Mouse (Mus musculus): Measurements from ENCODE around the gene Gm10663. TPM values are rescaled to one million over a fixed set of nuclear protein-coding genes. Genes with fewer than 3 reads are reported as not detected.

The Gm10663 gene
- polyA plus RNA-seq, 1 experiment from 2014 or later = not detected

DNA sequence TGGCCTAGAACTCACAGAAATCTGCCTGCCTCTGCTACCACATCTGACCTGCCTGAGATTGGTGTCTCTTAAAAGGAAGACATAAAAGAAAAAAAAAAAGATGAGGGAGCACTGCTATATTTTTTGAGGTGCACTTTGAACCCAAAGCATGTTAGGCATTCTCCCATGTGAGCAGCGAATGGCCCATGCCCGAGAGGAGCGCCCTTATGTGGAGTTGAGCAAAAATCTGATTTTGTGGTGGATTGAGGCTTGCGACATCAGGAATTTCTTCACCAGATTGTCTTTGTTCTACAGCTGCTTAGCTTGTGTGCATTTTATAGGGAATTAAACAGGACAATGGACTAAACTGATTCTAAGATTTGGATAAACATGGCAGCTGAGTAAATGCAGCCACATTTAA is 27.6 kb upstream of the Gm10663 start:
- no peak overlapping the region for H3K27ac ChIP-seq (ENCODE audit: low read depth, low read length)
- no peak overlapping the region for H3K4me2 ChIP-seq (replicated peaks; ENCODE audit: low read depth, low read length)
- no peaks in the 10 kb centered on the region for H3K36me3 ChIP-seq (ENCODE audit: control insufficient read depth, insufficient read depth, low read length)
- no peak overlapping the region for H3K9ac ChIP-seq (ENCODE audit: low read depth, low read length)
- no peak overlapping the region for H3K4me3 ChIP-seq (ENCODE audit: low read length)
- no peak for ATAC-seq (ENCODE audit: low FRiP score, low TSS enrichment)
- no peaks in the 10 kb centered on the region for H3K27me3 ChIP-seq (ENCODE audit: control insufficient read depth, insufficient read depth, low read length)
- no peaks in the 10 kb centered on the region for H3K4me1 ChIP-seq (ENCODE audit: control insufficient read depth, insufficient read depth, low read length)
- WGBS = 92% methylated on average over 4 of the region's 4 CpGs
- 0 out of 2 replicates have a peak, but pooled peaks cover 2% of the 10 kb centered on the region for H3K9me3 ChIP-seq (ENCODE audit: control insufficient read depth, low read length)

- 85% methylated on average over 4 of the region's 4 CpGs for WGBS
- Histone ChIP-seq H3K4me1 (ENCODE audit: control insufficient read depth, insufficient read depth, low read length) (no peaks in the 10 kb centered on the region), H3K9me3 (ENCODE audit: control insufficient read depth, low read length) (0 out of 2 replicates have a peak, but pooled peaks cover 2% of the 10 kb centered on the region), H3K36me3 (ENCODE audit: control insufficient read depth, insufficient read depth, low read length) (no peaks in the 10 kb centered on the region), H3K27ac (ENCODE audit: low read depth, low read length) (no peak overlapping the region), H3K4me2 (replicated peaks; ENCODE audit: low read depth, low read length) (no peak overlapping the region), H3K9ac (ENCODE audit: low read depth, low read length) (no peak overlapping the region), H3K27me3 (ENCODE audit: control insufficient read depth, insufficient read depth, low read length) (no peaks in the 10 kb centered on the region), H3K4me3 (ENCODE audit: low read length) (no peak overlapping the region)
- no peak for ATAC-seq (ENCODE audit: low FRiP score, low TSS enrichment)
These were observed 27.0 kb upstream of the Gm10663 start for GRCm38 (mm10) chr8:65047801-65048200.

DNA sequence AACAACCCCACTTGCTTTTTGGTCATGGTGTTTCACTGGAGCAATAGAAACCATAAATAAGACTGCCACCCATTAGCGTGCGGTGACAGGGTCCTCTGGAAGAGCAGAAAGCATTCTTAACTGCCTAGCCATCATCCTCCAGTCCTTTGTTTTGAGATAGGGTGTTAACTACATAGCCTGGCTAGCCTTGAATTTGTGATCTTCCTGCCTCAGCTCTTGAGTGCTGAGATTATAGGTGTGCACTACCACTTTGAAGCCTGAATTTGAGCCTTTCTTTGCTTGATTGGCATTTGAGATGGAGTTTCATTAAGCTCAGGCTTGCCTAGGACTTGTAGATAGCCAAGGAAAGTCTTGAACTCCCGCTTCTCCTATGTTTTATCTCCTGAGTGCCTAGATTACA is 21.3 kb upstream of the Gm10663 start:
- no peak for ATAC-seq (ENCODE audit: low FRiP score, low TSS enrichment)
- no peaks in the 10 kb centered on the region for H3K4me1 ChIP-seq (ENCODE audit: control insufficient read depth, insufficient read depth, low read length)
- H3K27me3 ChIP-seq (ENCODE audit: control insufficient read depth, insufficient read depth, low read length) = no peaks in the 10 kb centered on the region
- 0 out of 2 replicates have a peak, but pooled peaks cover 2% of the 10 kb centered on the region for H3K9me3 ChIP-seq (ENCODE audit: control insufficient read depth, low read length)
- no peak overlapping the region for H3K9ac ChIP-seq (ENCODE audit: low read depth, low read length)
- H3K27ac ChIP-seq (ENCODE audit: low read depth, low read length) = no peak overlapping the region
- no peak overlapping the region for H3K4me3 ChIP-seq (ENCODE audit: low read length)
- H3K36me3 ChIP-seq (ENCODE audit: control insufficient read depth, insufficient read depth, low read length) = no peaks in the 10 kb centered on the region
- WGBS = 62% methylated on average over 3 of the region's 3 CpGs
- no peak overlapping the region for H3K4me2 ChIP-seq (replicated peaks; ENCODE audit: low read depth, low read length)

- no peaks in the 10 kb centered on the region for H3K4me1 ChIP-seq (ENCODE audit: control insufficient read depth, insufficient read depth, low read length)
- 0 out of 2 replicates have a peak, but pooled peaks cover 2% of the 10 kb centered on the region for H3K9me3 ChIP-seq (ENCODE audit: control insufficient read depth, low read length)
- 54% methylated on average over 5 of the region's 5 CpGs for WGBS
- H3K9ac ChIP-seq (ENCODE audit: low read depth, low read length) = no peak overlapping the region
- no peak overlapping the region for H3K4me2 ChIP-seq (replicated peaks; ENCODE audit: low read depth, low read length)
- ATAC-seq (ENCODE audit: low FRiP score, low TSS enrichment) = no peak
- H3K4me3 ChIP-seq (ENCODE audit: low read length) = no peak overlapping the region
- H3K27me3 ChIP-seq (ENCODE audit: control insufficient read depth, insufficient read depth, low read length) = no peaks in the 10 kb centered on the region
- no peak overlapping the region for H3K27ac ChIP-seq (ENCODE audit: low read depth, low read length)
- no peaks in the 10 kb centered on the region for H3K36me3 ChIP-seq (ENCODE audit: control insufficient read depth, insufficient read depth, low read length)
These were observed 20.9 kb upstream of the Gm10663 start for GRCm38 (mm10) chr8:65053968-65054367.

- Histone ChIP-seq H3K4me3 (ENCODE audit: low read length) (no peak overlapping the region), H3K36me3 (ENCODE audit: control insufficient read depth, insufficient read depth, low read length) (no peaks in the 10 kb centered on the region), H3K9ac (ENCODE audit: low read depth, low read length) (no peak overlapping the region), H3K27me3 (ENCODE audit: control insufficient read depth, insufficient read depth, low read length) (no peaks in the 10 kb centered on the region), H3K4me1 (ENCODE audit: control insufficient read depth, insufficient read depth, low read length) (no peaks in the 10 kb centered on the region), H3K4me2 (replicated peaks; ENCODE audit: low read depth, low read length) (no peak overlapping the region), H3K9me3 (ENCODE audit: control insufficient read depth, low read length) (no peaks in the 10 kb centered on the region), H3K27ac (ENCODE audit: low read depth, low read length) (no peak overlapping the region)
- 90% methylated on average over 4 of the region's 4 CpGs for WGBS
- ATAC-seq (ENCODE audit: low FRiP score, low TSS enrichment) = no peak
These were observed 18.1 kb upstream of the Gm10663 start for GRCm38 (mm10) chr8:65056722-65057121.

DNA sequence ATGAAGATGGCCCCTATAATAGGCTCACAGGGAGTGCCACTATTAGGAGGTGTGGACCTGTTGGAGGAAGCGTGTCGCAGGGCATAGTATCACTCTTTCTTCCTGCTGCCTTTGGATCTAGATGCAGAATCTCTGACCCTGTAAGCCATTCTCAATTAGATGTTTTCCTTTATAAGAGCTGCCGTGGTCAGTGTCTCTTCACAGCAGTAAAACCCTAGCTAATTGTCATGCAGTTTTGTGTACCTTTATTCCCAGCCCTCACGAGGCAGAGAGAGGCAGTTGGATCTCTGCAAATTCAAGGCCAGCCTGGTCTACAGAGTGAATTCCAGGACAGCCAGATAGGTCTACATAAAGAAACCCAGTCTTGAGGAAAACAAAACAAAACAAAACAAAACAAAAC is 12.6 kb upstream of the Gm10663 start:
- Histone ChIP-seq H3K4me2 (replicated peaks; ENCODE audit: low read depth, low read length) (no peak overlapping the region), H3K27ac (ENCODE audit: low read depth, low read length) (no peak overlapping the region), H3K27me3 (ENCODE audit: control insufficient read depth, insufficient read depth, low read length) (no peaks in the 10 kb centered on the region), H3K4me1 (ENCODE audit: control insufficient read depth, insufficient read depth, low read length) (no peaks in the 10 kb centered on the region), H3K9ac (ENCODE audit: low read depth, low read length) (no peak overlapping the region), H3K36me3 (ENCODE audit: control insufficient read depth, insufficient read depth, low read length) (no peaks in the 10 kb centered on the region), H3K4me3 (ENCODE audit: low read length) (no peak overlapping the region), H3K9me3 (ENCODE audit: control insufficient read depth, low read length) (no peaks in the 10 kb centered on the region)
- WGBS = 76% methylated on average over 4 of the region's 4 CpGs
- no peak for ATAC-seq (ENCODE audit: low FRiP score, low TSS enrichment)

GRCm38 (mm10) chr8:65064071-65064470 is 10.8 kb upstream of the Gm10663 start:
- WGBS = 37% methylated on average over 2 of the region's 2 CpGs
- ATAC-seq (ENCODE audit: low FRiP score, low TSS enrichment) = peak; percentile 24; the same call in 1 of the 2 replicates
- H3K4me3 ChIP-seq (ENCODE audit: low read length) = no peak overlapping the region
- no peak overlapping the region for H3K4me2 ChIP-seq (replicated peaks; ENCODE audit: low read depth, low read length)
- H3K27ac ChIP-seq (ENCODE audit: low read depth, low read length) = no peak overlapping the region
- H3K36me3 ChIP-seq (ENCODE audit: control insufficient read depth, insufficient read depth, low read length) = no peaks in the 10 kb centered on the region
- no peaks in the 10 kb centered on the region for H3K27me3 ChIP-seq (ENCODE audit: control insufficient read depth, insufficient read depth, low read length)
- H3K4me1 ChIP-seq (ENCODE audit: control insufficient read depth, insufficient read depth, low read length) = no peaks in the 10 kb centered on the region
- no peaks in the 10 kb centered on the region for H3K9me3 ChIP-seq (ENCODE audit: control insufficient read depth, low read length)
- no peak overlapping the region for H3K9ac ChIP-seq (ENCODE audit: low read depth, low read length)

GRCm38 (mm10) chr8:65065622-65066021 is 9.2 kb upstream of the Gm10663 start:
- H3K27ac ChIP-seq (ENCODE audit: low read depth, low read length) = no peak overlapping the region
- no peaks in the 10 kb centered on the region for H3K9me3 ChIP-seq (ENCODE audit: control insufficient read depth, low read length)
- no peak overlapping the region for H3K4me3 ChIP-seq (ENCODE audit: low read length)
- H3K4me2 ChIP-seq (replicated peaks; ENCODE audit: low read depth, low read length) = no peak overlapping the region
- 92% methylated on average over 3 of the region's 3 CpGs for WGBS
- H3K4me1 ChIP-seq (ENCODE audit: control insufficient read depth, insufficient read depth, low read length) = no peaks in the 10 kb centered on the region
- no peaks in the 10 kb centered on the region for H3K27me3 ChIP-seq (ENCODE audit: control insufficient read depth, insufficient read depth, low read length)
- no peak overlapping the region for H3K9ac ChIP-seq (ENCODE audit: low read depth, low read length)
- ATAC-seq (ENCODE audit: low FRiP score, low TSS enrichment) = no peak
- no peaks in the 10 kb centered on the region for H3K36me3 ChIP-seq (ENCODE audit: control insufficient read depth, insufficient read depth, low read length)

- ATAC-seq (ENCODE audit: low FRiP score, low TSS enrichment) = no peak
- Histone ChIP-seq H3K4me2 (replicated peaks; ENCODE audit: low read depth, low read length) (no peak overlapping the region), H3K4me3 (ENCODE audit: low read length) (no peak overlapping the region), H3K4me1 (ENCODE audit: control insufficient read depth, insufficient read depth, low read length) (no peaks in the 10 kb centered on the region), H3K27me3 (ENCODE audit: control insufficient read depth, insufficient read depth, low read length) (no peaks in the 10 kb centered on the region), H3K9me3 (ENCODE audit: control insufficient read depth, low read length) (no peaks in the 10 kb centered on the region), H3K27ac (ENCODE audit: low read depth, low read length) (no peak overlapping the region), H3K36me3 (ENCODE audit: control insufficient read depth, insufficient read depth, low read length) (no peaks in the 10 kb centered on the region), H3K9ac (ENCODE audit: low read depth, low read length) (no peak overlapping the region)
- WGBS = 92% methylated on average over 4 of the region's 4 CpGs
These were observed 7.8 kb upstream of the Gm10663 start for GRCm38 (mm10) chr8:65067031-65067430.
